Mouse (Mus musculus): ENCODE measurements around the gene Rac2. TPM values are rescaled to one million over a fixed set of nuclear protein-coding genes. Genes with fewer than 3 reads are reported as not detected.

Rac2 gene
- polyA plus RNA-seq, 1 experiment from 2014 or later = 6.4 TPM

GRCm38 (mm10) chr15:78591680-78592451 lies 19.3 kb upstream of the Rac2 start:
- no peak for ATAC-seq (ENCODE audit: low FRiP score, low TSS enrichment)
- no peak overlapping the region for H3K4me2 ChIP-seq (replicated peaks; ENCODE audit: low read depth)
- TF ChIP-seq CTCF (IDR thresholded peaks at IDR 0.05; ENCODE audit: low read depth) (no peak), EP300 (optimal IDR thresholded peaks at IDR 0.05) (no peak)
- H3K9ac ChIP-seq (ENCODE audit: low read length) = no peak overlapping the region
- no peaks in the 10 kb centered on the region for H3K4me1 ChIP-seq (replicated peaks; ENCODE audit: control insufficient read depth, insufficient read depth)
- no peaks in the 10 kb centered on the region for H3K36me3 ChIP-seq (ENCODE audit: control insufficient read depth, insufficient read depth, low read length)
- DNase-seq (ENCODE audit: low spot score) = no peak
- H3K9me3 ChIP-seq (ENCODE audit: control insufficient read depth, low read length) = no peaks in the 10 kb centered on the region
- WGBS = 51% methylated on average over 15 of the region's 15 CpGs
- H3K4me3 ChIP-seq (ENCODE audit: low read depth, low read length) = no peak overlapping the region
- H3K27ac ChIP-seq (replicated peaks) = no peak overlapping the region
- H3K27me3 ChIP-seq (ENCODE audit: control insufficient read depth, insufficient read depth, low read length) = no peaks in the 10 kb centered on the region

GRCm38 (mm10) chr15:78590785-78591184 lies 18.2 kb upstream of the Rac2 start:
- H3K9ac ChIP-seq (ENCODE audit: low read length) = no peak overlapping the region

GRCm38 (mm10) chr15:78589936-78590335 lies 17.4 kb upstream of the Rac2 start:
- TF ChIP-seq CTCF (IDR thresholded peaks at IDR 0.05; ENCODE audit: low read depth) (no peak), EP300 (optimal IDR thresholded peaks at IDR 0.05) (no peak)
- H3K4me3 ChIP-seq (ENCODE audit: low read depth, low read length) = no peak overlapping the region
- no peaks in the 10 kb centered on the region for H3K27me3 ChIP-seq (ENCODE audit: control insufficient read depth, insufficient read depth, low read length)
- H3K9me3 ChIP-seq (ENCODE audit: control insufficient read depth, low read length) = no peaks in the 10 kb centered on the region
- no peak overlapping the region for H3K27ac ChIP-seq (replicated peaks)
- H3K4me2 ChIP-seq (replicated peaks; ENCODE audit: low read depth) = no peak overlapping the region
- no peaks in the 10 kb centered on the region for H3K36me3 ChIP-seq (ENCODE audit: control insufficient read depth, insufficient read depth, low read length)
- H3K9ac ChIP-seq (ENCODE audit: low read length) = no peak overlapping the region
- ATAC-seq (ENCODE audit: low FRiP score, low TSS enrichment) (no peak), DNase-seq (ENCODE audit: low spot score) (no peak)
- WGBS = 62% methylated on average over 6 of the region's 6 CpGs
- H3K4me1 ChIP-seq (replicated peaks; ENCODE audit: control insufficient read depth, insufficient read depth) = no peaks in the 10 kb centered on the region

More at GRCm38 (mm10) chr15:78590785-78591184, 18.2 kb upstream of the Rac2 start:
- Histone ChIP-seq H3K9me3 (ENCODE audit: control insufficient read depth, low read length) (no peaks in the 10 kb centered on the region), H3K27ac (replicated peaks) (no peak overlapping the region), H3K4me3 (ENCODE audit: low read depth, low read length) (no peak overlapping the region), H3K4me2 (replicated peaks; ENCODE audit: low read depth) (no peak overlapping the region), H3K4me1 (replicated peaks; ENCODE audit: control insufficient read depth, insufficient read depth) (no peaks in the 10 kb centered on the region), H3K36me3 (ENCODE audit: control insufficient read depth, insufficient read depth, low read length) (no peaks in the 10 kb centered on the region), H3K27me3 (ENCODE audit: control insufficient read depth, insufficient read depth, low read length) (no peaks in the 10 kb centered on the region)
- TF ChIP-seq EP300 (optimal IDR thresholded peaks at IDR 0.05) (no peak), CTCF (IDR thresholded peaks at IDR 0.05; ENCODE audit: low read depth) (peak; percentile 36)
- 75% methylated on average over 6 of the region's 6 CpGs for WGBS
- ATAC-seq (ENCODE audit: low FRiP score, low TSS enrichment) (no peak), DNase-seq (ENCODE audit: low spot score) (no peak)

GRCm38 (mm10) chr15:78588900-78589299 lies 16.3 kb upstream of the Rac2 start:
- ATAC-seq (ENCODE audit: low FRiP score, low TSS enrichment) = no peak
- Histone ChIP-seq H3K9ac (ENCODE audit: low read length) (no peak overlapping the region), H3K4me2 (replicated peaks; ENCODE audit: low read depth) (no peak overlapping the region), H3K4me3 (ENCODE audit: low read depth, low read length) (no peak overlapping the region), H3K9me3 (ENCODE audit: control insufficient read depth, low read length) (no peaks in the 10 kb centered on the region), H3K27me3 (ENCODE audit: control insufficient read depth, insufficient read depth, low read length) (no peaks in the 10 kb centered on the region), H3K4me1 (replicated peaks; ENCODE audit: control insufficient read depth, insufficient read depth) (no peaks in the 10 kb centered on the region), H3K27ac (replicated peaks) (no peak overlapping the region), H3K36me3 (ENCODE audit: control insufficient read depth, insufficient read depth, low read length) (no peaks in the 10 kb centered on the region)
- WGBS = 75% methylated on average over 4 of the region's 4 CpGs
- no peak for DNase-seq (ENCODE audit: low spot score)
- TF ChIP-seq EP300 (optimal IDR thresholded peaks at IDR 0.05) (no peak), CTCF (IDR thresholded peaks at IDR 0.05; ENCODE audit: low read depth) (no peak)

GRCm38 (mm10) chr15:78588049-78588448 lies 15.5 kb upstream of the Rac2 start:
- Histone ChIP-seq H3K9ac (ENCODE audit: low read length) (no peak overlapping the region), H3K4me1 (replicated peaks; ENCODE audit: control insufficient read depth, insufficient read depth) (no peaks in the 10 kb centered on the region), H3K4me2 (replicated peaks; ENCODE audit: low read depth) (no peak overlapping the region), H3K27ac (replicated peaks) (no peak overlapping the region), H3K36me3 (ENCODE audit: control insufficient read depth, insufficient read depth, low read length) (no peaks in the 10 kb centered on the region), H3K27me3 (ENCODE audit: control insufficient read depth, insufficient read depth, low read length) (no peaks in the 10 kb centered on the region), H3K9me3 (ENCODE audit: control insufficient read depth, low read length) (no peaks in the 10 kb centered on the region), H3K4me3 (ENCODE audit: low read depth, low read length) (no peak overlapping the region)
- DNase-seq (ENCODE audit: low spot score) = no peak
- TF ChIP-seq EP300 (optimal IDR thresholded peaks at IDR 0.05) (no peak), CTCF (IDR thresholded peaks at IDR 0.05; ENCODE audit: low read depth) (no peak)
- 65% methylated on average over 4 of the region's 4 CpGs for WGBS
- no peak for ATAC-seq (ENCODE audit: low FRiP score, low TSS enrichment)

Data from stomach, postnatal 0 days (tissue).